Mouse (Mus musculus) kidney, embryonic 16.5 days (tissue): Measurements from ENCODE around the gene Ntrk3. TPM values are rescaled to one million over a fixed set of nuclear protein-coding genes. Genes with fewer than 3 reads are reported as not detected.

Experiments used
- ATAC-seq: fragments of 200-750 bp; cut with Nextera tagmentation; 2 replicates; pipeline ENCODE4 v1.8.0; 2017; ENCODE audit warnings: moderate TSS enrichment; ENCODE audit not compliant: low FRiP score, low TSS enrichment
- H3K27ac ChIP-seq: fragments of 300-500 bp; sonication (generic); 2 replicates; pipeline ENCODE4 v1.5.1; 2014; ENCODE audit warnings: low read length
- H3K27me3 ChIP-seq: fragments of 300-500 bp; sonication (generic); 2 replicates; pipeline ENCODE4 v1.6.1; 2014; ENCODE audit warnings: low read length, control low read depth, mixed read lengths; ENCODE audit not compliant: insufficient read depth
- H3K36me3 ChIP-seq: fragments of 300-500 bp; sonication (generic); 2 replicates; pipeline ENCODE4 v1.6.1; 2014; ENCODE audit warnings: low read length, control low read depth, mixed read lengths; ENCODE audit not compliant: insufficient read depth
- H3K4me1 ChIP-seq: fragments of 300-500 bp; sonication (generic); 2 replicates; pipeline ENCODE4 v1.6.1; 2014; ENCODE audit warnings: low read length, control low read depth, mixed read lengths; ENCODE audit not compliant: insufficient read depth
- H3K4me2 ChIP-seq: fragments of 300-500 bp; sonication (generic); replicated peaks from 2 replicates; pipeline ENCODE4 v1.6.1; 2014; ENCODE audit warnings: low read depth, low read length
- H3K4me3 ChIP-seq: fragments of 300-500 bp; sonication (generic); 2 replicates; pipeline ENCODE4 v1.5.1; 2014; ENCODE audit warnings: mild to moderate bottlenecking, low read length
- H3K9ac ChIP-seq: fragments of 300-500 bp; sonication (generic); replicated peaks from 2 replicates; pipeline ENCODE4 v1.6.1; 2014; ENCODE audit warnings: low read length
- H3K9me3 ChIP-seq: fragments of 300-500 bp; sonication (generic); 2 replicates; pipeline ENCODE4 v1.6.1; 2016; ENCODE audit warnings: low read length, control low read depth
- WGBS: fragments of 180-500 bp; shearing (Covaris S2); extraction: QIAGEN DNeasy Blood & Tissue Kit; methylation state at CpG from one replicate; pipeline ENCODE4 v1.1.7; 2014; 5-methylcytosine and 5-hydroxymethylcytosine counted together
- polyA plus RNA-seq: library from polyadenylated mRNA; unstranded; fragments of >200 nt; fragmentation: Nextera tagmentation; extraction: Ambion mirVana; gene quantifications from 2 replicates; pipeline ENCODE4 v1.2.1, GENCODE M21; 2015

The Ntrk3 gene
- polyA plus RNA-seq, 1 experiment from 2014 or later: 2.8 TPM

- H3K4me3 ChIP-seq: no peak overlapping the region
- no peaks in the 10 kb centered on the region for H3K36me3 ChIP-seq
- 59% methylated on average over 2 of the region's 2 CpGs for WGBS
- H3K9ac ChIP-seq: no peak overlapping the region
- no peaks in the 10 kb centered on the region for H3K4me1 ChIP-seq
- no peak for ATAC-seq
- no peak overlapping the region for H3K27ac ChIP-seq
- no peaks in the 10 kb centered on the region for H3K9me3 ChIP-seq
- no peak overlapping the region for H3K4me2 ChIP-seq
- H3K27me3 ChIP-seq: no peaks in the 10 kb centered on the region
These were observed 359.5 kb downstream of the Ntrk3 start for GRCm38 (mm10) chr7:78378306-78378705.

DNA sequence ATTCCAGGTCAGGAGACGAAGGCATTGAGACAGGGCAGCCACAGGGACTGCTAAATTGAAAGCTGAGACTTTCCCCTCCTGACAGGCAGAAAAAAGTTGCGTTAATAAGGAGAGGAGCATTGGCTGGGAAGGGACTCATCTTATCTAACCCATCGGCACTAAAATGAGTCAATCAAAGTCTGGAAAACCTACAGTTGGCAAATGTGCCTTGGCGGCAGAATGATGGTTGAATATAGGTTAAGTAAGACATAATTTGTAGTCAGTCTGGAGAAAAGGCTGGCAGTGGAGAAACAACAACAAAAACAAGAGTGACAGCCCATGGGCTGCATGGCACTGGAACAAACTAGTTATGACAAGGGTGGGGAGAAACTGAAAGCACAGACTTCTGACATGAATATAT is 360.9 kb downstream of the Ntrk3 start:
- 45% methylated on average over 4 of the region's 4 CpGs for WGBS
- Histone ChIP-seq H3K4me2 (no peak overlapping the region), H3K4me1 (no peaks in the 10 kb centered on the region), H3K9me3 (no peaks in the 10 kb centered on the region), H3K4me3 (no peak overlapping the region), H3K27ac (no peak overlapping the region), H3K9ac (no peak overlapping the region), H3K36me3 (no peaks in the 10 kb centered on the region), H3K27me3 (no peaks in the 10 kb centered on the region)
- no peak for ATAC-seq

DNA sequence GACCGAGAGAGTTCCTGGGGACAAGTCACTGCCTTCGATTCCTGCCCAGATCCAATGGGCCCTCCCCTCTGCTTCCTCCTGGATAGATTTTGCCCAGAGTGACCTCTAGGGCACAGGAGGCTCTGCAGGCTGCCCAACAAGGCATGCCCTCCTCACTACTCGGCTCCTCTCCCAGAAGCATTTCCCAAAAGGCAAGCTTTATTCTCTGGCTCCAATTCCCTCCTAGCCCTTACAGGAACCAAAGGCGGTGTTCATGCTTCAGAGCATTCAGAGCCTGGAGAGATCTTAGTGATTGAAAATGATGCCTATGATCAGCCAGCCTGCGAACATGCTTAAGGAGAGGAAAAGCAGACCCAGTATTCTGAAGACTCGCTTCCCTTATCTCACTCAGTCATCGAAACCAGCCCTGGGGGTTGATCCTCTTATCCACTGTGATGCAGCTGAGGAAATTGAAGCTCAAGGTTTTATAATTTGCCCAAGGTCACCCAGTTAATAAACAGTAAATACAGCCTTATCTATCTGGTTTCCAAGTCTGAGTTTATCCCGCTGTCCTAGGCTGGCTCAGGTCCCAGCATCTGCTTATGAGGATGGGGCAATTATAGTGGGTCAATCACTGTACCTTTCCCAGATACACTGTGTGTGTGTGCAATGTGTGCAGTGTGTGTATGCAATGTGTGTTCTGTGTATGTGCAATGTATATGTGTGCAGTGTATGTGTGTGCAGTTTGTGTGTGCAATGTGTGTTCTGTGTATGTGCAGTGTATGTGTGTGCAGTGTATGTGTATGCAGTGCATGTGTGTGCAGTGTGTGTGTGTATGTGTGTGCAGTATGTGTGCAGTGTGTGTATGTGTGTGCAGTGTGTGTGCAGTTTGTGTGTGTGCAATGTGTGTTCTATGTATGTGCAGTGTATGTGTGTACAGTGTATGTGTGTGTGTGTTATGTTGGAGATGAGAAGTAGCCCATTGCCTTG is 376.2 kb downstream of the Ntrk3 start:
- H3K9me3 ChIP-seq: no peaks in the 10 kb centered on the region
- H3K4me3 ChIP-seq: no peak overlapping the region
- no peak overlapping the region for H3K9ac ChIP-seq
- 0 out of 2 replicates have a peak, but pooled peaks cover 4% of the 10 kb centered on the region for H3K4me1 ChIP-seq
- H3K27ac ChIP-seq: no peak overlapping the region
- H3K27me3 ChIP-seq: no peaks in the 10 kb centered on the region
- H3K4me2 ChIP-seq: no peak overlapping the region
- ATAC-seq: peak; percentile 71; the same call in 1 of the 2 replicates
- 44% methylated on average over 8 of the region's 8 CpGs for WGBS
- H3K36me3 ChIP-seq: no peaks in the 10 kb centered on the region

GRCm38 (mm10) chr7:78347464-78347863 is 390.3 kb downstream of the Ntrk3 start:
- no peak overlapping the region for H3K4me2 ChIP-seq
- H3K9ac ChIP-seq: no peak overlapping the region
- no peak for ATAC-seq
- H3K27ac ChIP-seq: no peak overlapping the region
- H3K36me3 ChIP-seq: no peaks in the 10 kb centered on the region
- 73% methylated on average over 5 of the region's 5 CpGs for WGBS
- H3K9me3 ChIP-seq: no peaks in the 10 kb centered on the region
- no peaks in the 10 kb centered on the region for H3K4me1 ChIP-seq
- no peak overlapping the region for H3K4me3 ChIP-seq
- no peaks in the 10 kb centered on the region for H3K27me3 ChIP-seq

GRCm38 (mm10) chr7:78333422-78333821 is 404.4 kb downstream of the Ntrk3 start:
- Histone ChIP-seq H3K9me3 (no peaks in the 10 kb centered on the region), H3K27me3 (no peaks in the 10 kb centered on the region), H3K4me2 (no peak overlapping the region), H3K4me1 (no peaks in the 10 kb centered on the region), H3K9ac (no peak overlapping the region), H3K36me3 (no peaks in the 10 kb centered on the region), H3K27ac (no peak overlapping the region), H3K4me3 (no peak overlapping the region)
- no peak for ATAC-seq

GRCm38 (mm10) chr7:78328301-78328700 is 409.5 kb downstream of the Ntrk3 start:
- Histone ChIP-seq H3K27me3 (no peaks in the 10 kb centered on the region), H3K9me3 (no peaks in the 10 kb centered on the region), H3K9ac (no peak overlapping the region), H3K36me3 (no peaks in the 10 kb centered on the region), H3K4me1 (no peaks in the 10 kb centered on the region), H3K27ac (no peak overlapping the region), H3K4me3 (no peak overlapping the region), H3K4me2 (no peak overlapping the region)
- WGBS: 87% methylated on average over 2 of the region's 2 CpGs
- ATAC-seq: no peak

DNA sequence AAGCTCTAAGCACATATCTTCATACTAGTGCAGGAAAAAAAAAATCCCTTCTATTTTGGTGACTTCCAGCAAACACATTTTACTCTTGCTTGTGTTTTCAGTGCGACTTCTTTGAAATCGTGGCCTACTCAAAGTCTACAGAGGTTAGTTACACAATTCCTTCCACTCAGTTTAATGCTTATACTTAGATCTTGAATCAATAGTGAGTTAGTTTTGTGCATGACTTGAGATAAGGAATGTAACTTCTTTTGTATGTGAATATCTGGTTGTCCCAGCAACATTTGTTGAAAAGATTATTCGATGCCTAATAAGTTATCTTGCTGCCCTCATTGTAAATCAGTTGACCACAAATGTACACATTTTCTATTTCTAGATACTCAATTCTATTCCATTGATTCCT is 411.6 kb downstream of the Ntrk3 start:
- no peak overlapping the region for H3K9ac ChIP-seq
- H3K27ac ChIP-seq: no peak overlapping the region
- H3K36me3 ChIP-seq: no peaks in the 10 kb centered on the region
- H3K4me1 ChIP-seq: no peaks in the 10 kb centered on the region
- 86% methylated on average over 3 of the region's 3 CpGs for WGBS
- no peak overlapping the region for H3K4me2 ChIP-seq
- H3K4me3 ChIP-seq: no peak overlapping the region
- no peaks in the 10 kb centered on the region for H3K27me3 ChIP-seq
- ATAC-seq: no peak
- H3K9me3 ChIP-seq: no peaks in the 10 kb centered on the region

GRCm38 (mm10) chr7:78318640-78319039 is 419.2 kb downstream of the Ntrk3 start:
- Histone ChIP-seq H3K36me3 (no peaks in the 10 kb centered on the region), H3K4me2 (no peak overlapping the region), H3K9me3 (no peaks in the 10 kb centered on the region), H3K27me3 (no peaks in the 10 kb centered on the region), H3K4me1 (no peaks in the 10 kb centered on the region), H3K4me3 (no peak overlapping the region), H3K9ac (no peak overlapping the region), H3K27ac (no peak overlapping the region)
- WGBS: 77% methylated on average over 4 of the region's 4 CpGs
- ATAC-seq: no peak

DNA sequence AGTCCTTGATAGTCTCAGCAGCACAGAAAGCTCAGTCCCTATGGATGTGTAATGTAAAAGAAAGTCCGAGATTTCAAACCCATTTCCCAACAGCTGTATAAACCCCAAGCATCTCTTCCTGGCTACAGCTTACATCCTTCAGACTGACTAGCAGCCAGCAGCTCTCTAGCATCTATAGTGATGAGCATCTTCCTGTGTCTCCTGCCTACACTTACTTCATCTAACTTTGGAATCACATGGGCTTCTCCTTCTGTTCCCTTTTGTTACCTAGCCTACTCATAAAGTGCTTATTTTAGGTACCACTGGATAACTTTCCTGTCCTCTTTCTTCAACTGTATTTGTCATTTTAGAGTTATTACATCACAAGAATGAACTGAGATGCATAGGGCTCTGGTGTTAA is 432.0 kb downstream of the Ntrk3 start:
- Histone ChIP-seq H3K36me3 (no peaks in the 10 kb centered on the region), H3K4me2 (no peak overlapping the region), H3K27me3 (no peaks in the 10 kb centered on the region), H3K27ac (no peak overlapping the region), H3K9ac (no peak overlapping the region), H3K4me1 (no peaks in the 10 kb centered on the region), H3K9me3 (peaks cover 9% of the 10 kb centered on the region; the same call in 1 of the 2 replicates), H3K4me3 (no peak overlapping the region)
- ATAC-seq: no peak
- 67% methylated on average over 1 of the region's 1 CpGs for WGBS

GRCm38 (mm10) chr7:78305029-78305428 is 432.8 kb downstream of the Ntrk3 start:
- no peak overlapping the region for H3K4me3 ChIP-seq
- H3K36me3 ChIP-seq: no peaks in the 10 kb centered on the region
- no peak overlapping the region for H3K4me2 ChIP-seq
- ATAC-seq: no peak
- H3K9ac ChIP-seq: no peak overlapping the region
- no peaks in the 10 kb centered on the region for H3K27me3 ChIP-seq
- no peak overlapping the region for H3K27ac ChIP-seq
- WGBS: 84% methylated on average over 1 of the region's 1 CpGs
- peaks cover 6% of the 10 kb centered on the region; the same call in 1 of the 2 replicates for H3K9me3 ChIP-seq
- no peaks in the 10 kb centered on the region for H3K4me1 ChIP-seq
